Mouse (Mus musculus) adrenal gland, postnatal 14 days (tissue): ENCODE measurements around the gene Nup88. TPM values are rescaled to one million over a fixed set of nuclear protein-coding genes. Genes with fewer than 3 reads are reported as not detected.
A peak's percentile ranks its signal among the peaks of the same experiment; 100 is the strongest.

Experiments used
- DNase-seq: peaks from one replicate; pipeline ENCODE4 v3.0.0; 2021; ENCODE audit warnings: mixed read lengths
- long read RNA-seq, 2 experiments: library from polyadenylated mRNA; stranded (forward); transcript quantifications; one replicate each; pipeline ENCODE4 v2.0.0; 2021
- total RNA-seq: library from RNA; stranded (reverse); gene quantifications from 2 replicates; pipeline ENCODE4 v1.2.3, GENCODE M21; 2021

Nup88 gene
- total RNA-seq = 57.2 and 63.4 TPM in 2 replicates
- long read RNA-seq, experiment 1, transcript Nup88-203 (17 exons, 2,453 nt) = minor isoform, 17 of 63 reads
- long read RNA-seq, experiment 1, transcript Nup88-202 (17 exons, 2,389 nt) = major isoform, 27 of 63 reads
- long read RNA-seq, experiment 1, partial matches to known transcripts = 3 of 63 reads
- long read RNA-seq, experiment 1, other reads (novel, unspliced or antisense) = 16 of 63 reads
- long read RNA-seq, experiment 2, transcript Nup88-202 (17 exons, 2,389 nt) = major isoform, 28 of 46 reads
- long read RNA-seq, experiment 2, transcript Nup88-203 (17 exons, 2,453 nt) = minor isoform, 6 of 46 reads
- long read RNA-seq, experiment 2, partial matches to known transcripts = 4 of 46 reads
- long read RNA-seq, experiment 2, other reads (novel, unspliced or antisense) = 8 of 46 reads

- peak; percentile 94 for DNase-seq
These were observed at the start of gene Nup88, which contains the start of gene Rpain for GRCm38 (mm10) chr11:70969821-70970559. Gene Nup88 (minus strand): TSS chr11:70969973. Gene Rpain (plus strand): TSS chr11:70970213.

GRCm38 (mm10) chr11:71018416-71019200, 48.8 kb upstream of the Nup88 start:
- no peak for DNase-seq

DNA sequence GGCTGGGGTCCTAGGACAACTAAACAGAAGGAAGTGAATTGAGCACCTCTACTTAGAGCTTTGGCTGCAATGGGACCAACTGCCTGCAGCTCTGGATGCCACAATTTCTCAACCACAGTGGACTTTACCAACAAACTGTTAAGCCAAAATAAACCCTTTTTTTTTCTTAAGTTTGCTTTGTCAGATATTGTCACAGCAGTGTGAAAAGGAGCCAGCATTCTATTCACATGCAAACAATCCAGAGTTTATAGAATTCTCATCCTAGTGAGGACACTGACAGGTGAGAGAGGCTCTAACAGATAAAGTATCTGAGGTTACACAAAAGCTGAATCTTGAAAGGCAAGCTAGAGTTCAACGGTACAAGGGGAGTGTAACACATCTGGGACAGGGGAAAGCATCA, 47.3 kb upstream of the Nup88 start:
- DNase-seq = no peak

- no peak for DNase-seq
These were observed 43.0 kb upstream of the Nup88 start for GRCm38 (mm10) chr11:71012743-71013142.

DNA sequence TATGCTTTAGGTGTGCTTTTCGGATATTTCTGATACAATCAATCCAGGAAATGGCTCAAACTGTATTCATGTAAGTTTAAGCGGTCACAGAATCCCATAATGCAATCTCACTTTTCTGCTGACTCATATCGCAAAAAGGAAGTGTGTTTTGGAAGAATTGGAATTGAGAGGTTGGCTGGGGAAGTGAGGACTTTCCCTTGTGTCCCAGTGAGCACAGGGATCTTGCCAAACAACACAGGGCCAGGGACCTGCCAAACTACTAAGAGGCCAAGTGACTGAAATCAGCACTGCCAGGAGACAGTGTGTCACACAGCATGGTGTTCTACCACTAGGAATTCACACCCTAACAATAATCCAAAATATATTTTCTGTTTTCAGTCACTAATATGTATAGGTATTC, 38.5 kb upstream of the Nup88 start:
- peak; percentile 52 for DNase-seq

- no peak for DNase-seq
These were observed 38.1 kb upstream of the Nup88 start for GRCm38 (mm10) chr11:71007831-71008230.

DNA sequence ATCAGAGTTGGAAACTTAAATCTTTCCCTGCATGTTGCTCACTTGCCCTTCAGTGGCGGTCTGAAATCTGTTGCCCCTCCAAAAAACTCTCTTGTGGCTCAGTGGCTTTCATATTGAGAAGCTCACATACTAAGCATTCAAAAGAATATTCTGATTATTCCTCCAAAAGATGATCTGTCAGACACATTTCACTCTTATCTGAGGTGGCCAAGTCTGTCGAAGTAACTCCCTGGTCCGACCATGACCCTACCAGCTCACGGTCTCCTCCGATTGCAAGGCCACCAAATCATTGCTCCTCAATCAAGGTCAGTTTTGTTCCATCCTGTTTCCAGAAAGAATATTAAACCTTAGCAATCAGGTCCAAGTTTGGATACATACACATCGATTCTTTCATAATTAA, 37.3 kb upstream of the Nup88 start:
- DNase-seq = peak; percentile 18

DNA sequence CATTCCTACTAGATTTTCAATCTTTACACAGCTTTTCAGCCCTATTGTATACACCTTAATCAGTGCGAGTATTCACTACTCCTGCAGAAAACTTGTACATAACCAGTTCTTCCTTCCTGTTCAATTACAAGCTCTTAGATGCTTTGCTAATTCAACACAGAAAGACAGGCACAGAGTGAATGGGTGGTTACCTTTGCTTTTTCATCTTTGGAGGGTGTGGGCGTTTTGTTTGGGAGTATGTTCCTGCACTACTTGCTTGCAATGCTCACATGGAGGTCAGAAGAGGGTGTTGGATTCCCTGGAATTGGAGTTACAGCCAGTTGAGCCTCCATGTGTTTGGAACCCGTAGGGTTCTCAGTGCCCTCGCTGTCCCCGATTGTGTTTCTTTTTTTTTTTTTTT, 35.3 kb upstream of the Nup88 start:
- DNase-seq = no peak

- DNase-seq = peak; percentile 98
These were observed 34.6 kb upstream of the Nup88 start, which contains the start of gene Dhx33 for GRCm38 (mm10) chr11:71004316-71004773. Gene Dhx33 (minus strand): TSS chr11:71004437.

DNA sequence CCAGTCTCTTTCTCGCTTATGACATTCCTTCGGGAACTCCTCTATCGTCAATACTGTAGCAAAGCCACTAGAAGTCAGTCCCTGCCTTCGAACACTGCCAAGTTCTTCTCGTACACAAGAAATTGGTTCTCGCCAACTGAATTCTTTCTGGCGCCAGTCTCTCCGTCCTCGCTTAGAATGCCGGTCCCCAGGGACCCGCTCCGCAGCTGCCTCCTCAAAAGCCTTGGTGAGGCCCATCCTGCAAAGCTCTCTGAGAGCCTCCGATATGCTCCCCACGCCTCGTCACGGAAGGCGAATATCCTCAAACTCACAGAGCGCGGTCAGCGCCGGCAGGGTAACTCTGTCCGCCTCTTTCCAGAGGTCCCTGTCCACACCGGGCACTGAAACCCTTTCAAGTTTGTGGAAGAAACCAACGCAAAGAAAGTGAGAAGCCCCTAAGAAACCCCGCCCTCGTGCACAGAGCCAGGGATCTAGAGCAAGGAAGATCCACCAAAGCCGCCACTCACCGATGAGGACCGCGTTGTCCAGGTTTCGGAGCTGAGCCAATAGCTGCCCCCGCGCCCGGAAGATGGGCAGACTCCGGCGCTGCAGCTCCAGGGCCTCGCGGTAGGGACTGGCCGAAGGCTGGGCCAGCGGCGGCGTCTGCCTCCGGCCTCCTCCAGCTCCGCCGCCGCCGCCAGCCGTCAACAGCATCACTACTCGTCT, 34.0 kb upstream of the Nup88 start:
- peak; percentile 82 for DNase-seq

DNA sequence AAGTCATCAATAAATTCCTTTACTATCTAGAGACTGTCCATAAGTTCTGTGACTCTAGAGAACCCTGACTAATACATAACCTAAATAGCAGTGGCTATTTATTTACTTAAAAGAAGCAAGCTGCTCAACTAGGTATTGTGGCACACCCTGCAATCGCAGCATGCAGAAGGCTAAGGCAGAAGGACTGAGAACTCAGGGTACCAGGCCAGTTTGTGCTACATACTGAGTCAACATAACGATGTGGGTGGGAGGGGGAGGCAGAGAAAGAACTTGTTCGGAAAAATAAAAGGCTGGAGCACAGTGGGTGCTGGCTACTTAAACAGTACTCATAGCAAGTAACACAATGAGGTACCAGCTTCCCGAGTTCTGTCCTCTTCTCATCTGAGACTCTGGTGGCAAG, 31.4 kb upstream of the Nup88 start:
- no peak for DNase-seq

DNA sequence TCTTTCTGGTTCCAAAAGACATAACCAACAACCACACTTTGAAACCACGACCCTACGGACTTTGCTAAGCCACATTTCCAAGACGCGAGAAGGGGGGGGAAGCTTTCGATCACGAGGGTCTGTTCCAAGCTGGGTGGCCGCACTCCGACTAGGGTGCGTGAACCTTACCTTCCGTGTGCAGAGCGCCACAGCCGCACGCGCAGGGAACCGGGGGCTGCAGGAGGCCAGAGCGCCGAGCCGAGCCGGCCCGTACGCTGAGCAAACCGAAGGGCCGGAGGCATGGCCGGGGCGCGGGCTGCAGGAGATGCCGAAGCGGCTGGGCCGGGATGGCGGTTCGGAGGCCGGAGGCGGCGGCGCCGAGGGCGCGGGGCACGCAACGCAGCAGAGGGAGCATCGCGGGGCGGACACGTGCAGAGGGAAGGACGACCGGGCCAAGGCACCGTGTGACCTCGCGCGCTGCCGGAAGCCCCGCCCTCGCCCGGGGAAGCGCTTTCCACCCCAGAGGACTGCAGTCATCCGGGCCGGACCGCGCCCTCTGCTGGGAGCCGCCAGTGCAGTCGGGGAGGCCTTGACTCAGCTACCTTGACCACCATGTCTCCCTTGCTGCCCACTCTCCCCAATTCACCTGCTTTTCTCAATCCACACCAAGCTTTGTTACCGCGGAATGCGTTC, 12.9 kb upstream of the Nup88 start, which contains the start of gene C1qbp:
TSS of gene C1qbp (minus strand) at position 470 of the 672 bp plus-strand sequence.
- DNase-seq = peak; percentile 99

- DNase-seq = no peak
These were observed 12.3 kb upstream of the Nup88 start for GRCm38 (mm10) chr11:70982030-70982429.

- DNase-seq = no peak
These were observed 11.2 kb upstream of the Nup88 start for GRCm38 (mm10) chr11:70980751-70981510.

- no peak for DNase-seq
These were observed 10.5 kb upstream of the Nup88 start for GRCm38 (mm10) chr11:70980232-70980631.

GRCm38 (mm10) chr11:70977293-70977692, 7.5 kb upstream of the Nup88 start:
- no peak for DNase-seq

DNA sequence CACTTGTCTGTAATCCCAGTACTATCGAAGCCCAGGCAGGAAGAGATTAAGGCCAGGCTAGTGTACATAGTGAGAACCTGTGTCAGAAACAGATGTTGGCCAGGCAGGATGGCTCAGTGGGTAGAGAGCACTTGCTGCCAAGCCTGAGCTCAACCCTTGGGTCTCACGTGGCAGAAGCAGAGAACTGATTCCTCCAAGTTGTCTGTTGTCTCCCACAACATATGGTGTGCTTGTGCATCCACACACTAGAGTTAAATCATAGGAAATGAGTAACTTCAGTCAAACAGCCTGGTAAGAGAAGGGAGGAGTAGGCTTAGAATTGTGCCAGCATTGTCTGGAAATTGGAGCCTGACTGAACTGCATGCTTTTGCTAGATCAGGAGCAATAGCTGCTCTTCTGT, 5.4 kb upstream of the Nup88 start:
- DNase-seq = no peak

- no peak for DNase-seq
These were observed 4.2 kb upstream of the Nup88 start for GRCm38 (mm10) chr11:70973947-70974346.

GRCm38 (mm10) chr11:70972586-70972985, 2.8 kb upstream of the Nup88 start:
- DNase-seq = no peak
